Mouse (Mus musculus): Measurements from ENCODE around the gene Calhm4.
"Not testable (repeated sequence)": the region's sequence is repeated elsewhere in the genome, so short reads cannot be mapped to it uniquely, and the experiment has no call there.

The Calhm4 gene

DNA sequence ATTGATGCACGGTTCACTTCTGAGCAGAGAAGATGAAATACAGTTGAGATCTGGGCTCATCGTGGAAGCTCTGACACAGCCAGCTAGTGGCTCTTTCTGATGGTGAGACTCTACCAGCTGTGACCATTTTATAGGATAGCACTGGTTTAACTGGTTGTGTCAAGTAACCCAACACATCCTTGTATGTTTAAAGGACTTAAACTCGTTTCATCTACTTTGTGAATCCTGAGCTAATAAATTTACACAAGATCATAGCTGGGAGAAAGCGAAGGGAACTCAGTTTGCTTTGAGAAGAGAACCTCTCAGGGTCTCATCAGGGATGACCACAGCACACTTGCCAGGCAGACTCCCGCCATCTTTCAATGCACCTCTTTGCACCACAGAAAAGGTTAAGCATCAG, at the start of gene Calhm4:
Calhm4 (minus strand) TSS at position 101 of the 400 bp plus-strand sequence.
- no peak for DNase-seq (ENCODE audit: low spot score in 2 of 2)

DNA sequence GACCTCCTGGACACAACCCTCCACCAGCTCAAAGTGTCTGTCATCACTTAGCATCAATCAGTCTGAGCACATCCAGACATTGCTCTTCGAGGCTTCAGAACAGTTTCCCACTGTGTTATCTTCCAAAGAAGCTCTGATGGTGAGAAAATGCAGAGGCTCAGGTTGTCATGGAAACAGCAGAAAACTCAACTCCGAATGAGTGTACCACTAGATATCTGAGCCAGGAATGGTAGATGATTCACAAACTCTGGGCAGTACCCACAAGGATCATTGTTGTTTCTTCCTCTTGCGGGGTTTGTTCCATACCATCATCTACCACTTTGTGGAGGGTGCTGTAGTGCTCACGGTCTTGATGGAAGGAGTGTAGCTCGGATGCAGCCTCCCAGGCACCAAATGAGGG, 47.8 kb upstream of the Calhm4 start:
- DNase-seq (ENCODE audit: low spot score in 2 of 2) = no peak

DNA sequence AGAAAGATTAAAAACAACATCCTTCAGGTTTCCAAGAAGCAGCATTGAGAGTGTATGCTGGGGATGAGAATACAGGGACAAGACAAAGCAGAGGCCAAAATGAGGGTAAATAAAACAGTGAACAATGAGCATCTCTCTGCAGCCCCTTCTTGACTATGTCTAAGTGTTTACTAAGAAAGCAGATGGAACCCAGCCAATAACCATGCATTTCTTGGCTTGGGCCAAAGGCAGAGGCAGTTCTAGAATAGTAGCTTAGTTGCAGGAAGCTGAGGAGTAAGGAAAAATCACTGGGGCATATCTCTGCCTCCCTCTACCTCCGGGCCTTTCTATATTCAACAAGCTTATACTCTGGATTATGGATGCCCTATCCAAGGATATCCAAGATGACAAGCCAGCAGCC, 46.4 kb upstream of the Calhm4 start:
- no peak for DNase-seq (ENCODE audit: low spot score in 2 of 2)

DNA sequence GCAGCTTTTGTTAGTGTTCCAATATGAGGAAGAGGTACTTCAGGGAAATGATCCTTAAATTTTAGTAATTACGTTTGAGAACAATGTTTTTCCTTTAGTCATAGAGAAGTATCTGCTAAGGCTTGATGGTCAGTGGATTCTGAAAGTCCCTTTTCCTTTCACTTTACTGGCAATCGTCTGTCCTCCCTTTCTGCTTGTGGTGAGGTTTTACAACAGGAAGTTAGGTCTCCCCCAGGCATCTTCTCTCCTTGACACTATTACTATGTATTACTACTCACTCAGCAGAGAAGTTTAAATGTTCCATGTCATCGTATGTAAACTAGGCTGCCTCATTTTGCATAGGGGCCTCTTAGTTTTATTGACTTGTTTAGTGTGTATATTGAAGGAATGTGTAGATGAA, 45.4 kb upstream of the Calhm4 start:
- no peak for DNase-seq (ENCODE audit: low spot score in 2 of 2)

DNA sequence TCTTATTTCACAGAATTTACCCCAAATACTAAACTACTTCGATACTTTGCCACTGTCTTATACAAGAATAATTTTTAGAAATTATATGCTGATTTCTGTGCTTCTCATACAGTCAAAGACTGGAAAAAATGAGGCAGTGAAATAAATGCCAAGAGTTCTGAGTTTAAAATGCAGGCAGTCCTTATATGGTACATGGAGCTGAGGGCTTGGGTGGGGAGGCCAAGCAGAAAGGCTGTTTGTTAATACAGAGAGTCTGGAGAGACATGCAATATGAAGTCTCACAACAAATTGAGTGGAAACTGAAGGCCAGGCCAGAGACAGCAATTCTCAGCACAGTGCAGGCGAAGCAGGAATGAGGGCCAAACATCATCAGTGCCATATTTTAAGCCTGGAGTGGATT, 44.4 kb upstream of the Calhm4 start:
- DNase-seq (ENCODE audit: low spot score in 2 of 2) = no peak

DNA sequence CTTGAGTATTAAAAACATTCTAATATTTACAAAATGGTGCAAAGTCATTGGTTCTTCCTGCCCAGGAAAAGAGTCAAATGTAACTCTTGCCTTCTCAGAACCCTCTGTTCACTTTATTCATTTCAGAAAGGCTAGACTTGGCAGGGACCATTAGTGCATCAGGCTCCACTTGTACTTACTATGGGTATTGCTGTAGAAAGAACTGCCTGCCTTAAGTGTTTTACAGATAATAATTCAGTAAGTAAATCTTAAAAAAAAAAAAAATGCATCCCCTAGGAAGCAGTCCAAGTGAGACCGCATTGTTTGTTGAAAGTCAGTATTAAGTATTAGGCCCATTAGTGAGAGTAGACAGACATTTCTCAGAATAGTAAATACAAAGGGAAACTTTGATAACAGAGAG, 42.4 kb upstream of the Calhm4 start:
- DNase-seq (ENCODE audit: low spot score in 2 of 2) = no peak

DNA sequence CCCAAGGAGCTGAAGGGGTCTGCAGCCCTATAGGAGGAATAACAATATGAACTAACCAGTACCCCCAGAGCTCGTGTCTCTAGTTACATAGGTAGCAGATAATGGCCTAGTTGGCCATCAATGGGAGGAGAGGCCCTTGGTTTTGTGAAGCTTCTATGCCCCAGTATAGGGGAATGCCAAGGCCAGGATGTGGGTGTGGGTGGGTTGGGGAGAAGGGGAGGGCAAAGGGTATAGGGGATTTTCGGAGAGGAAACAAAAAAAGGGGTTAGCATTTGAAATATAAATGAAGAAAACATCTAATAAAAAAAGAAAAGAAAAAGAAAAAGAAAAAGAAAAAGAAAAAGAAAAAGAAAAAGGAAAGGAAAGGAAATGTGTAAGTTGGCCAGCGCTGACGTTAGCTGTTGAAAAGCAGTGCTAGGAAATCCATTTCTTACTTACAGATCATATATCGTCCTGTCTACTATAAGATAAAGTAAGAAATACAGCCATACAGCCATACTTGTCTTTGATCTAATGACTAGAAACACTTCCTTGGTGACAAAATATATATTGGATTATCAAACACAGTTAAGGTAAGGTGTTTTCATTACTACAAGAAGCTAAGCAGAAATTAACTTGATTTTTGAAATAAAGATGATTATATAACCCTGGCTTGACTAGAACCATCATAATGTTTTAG, 30.6 kb upstream of the Calhm4 start:
- no peak for DNase-seq (ENCODE audit: low spot score in 2 of 2)

DNA sequence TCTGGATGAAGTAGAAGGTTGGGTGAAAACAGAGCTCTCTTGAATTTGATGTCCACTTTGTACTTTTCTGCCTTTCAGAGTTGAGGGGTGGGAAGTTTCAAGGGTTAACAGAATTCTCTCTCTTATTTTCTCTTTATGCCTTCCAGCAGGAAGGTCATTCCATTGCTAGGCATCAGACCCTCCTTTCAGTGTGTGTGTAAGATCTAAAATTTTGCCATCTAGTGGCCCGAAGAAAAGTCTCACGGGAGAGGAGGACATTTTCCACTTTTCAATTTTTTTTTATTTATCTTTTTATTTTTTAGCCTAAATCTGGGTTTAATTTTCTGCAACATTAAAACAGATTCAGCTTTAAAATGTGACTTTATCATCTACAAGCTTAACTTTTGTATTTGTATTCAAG, 27.5 kb upstream of the Calhm4 start:
- no peak for DNase-seq (ENCODE audit: low spot score in 2 of 2)

DNA sequence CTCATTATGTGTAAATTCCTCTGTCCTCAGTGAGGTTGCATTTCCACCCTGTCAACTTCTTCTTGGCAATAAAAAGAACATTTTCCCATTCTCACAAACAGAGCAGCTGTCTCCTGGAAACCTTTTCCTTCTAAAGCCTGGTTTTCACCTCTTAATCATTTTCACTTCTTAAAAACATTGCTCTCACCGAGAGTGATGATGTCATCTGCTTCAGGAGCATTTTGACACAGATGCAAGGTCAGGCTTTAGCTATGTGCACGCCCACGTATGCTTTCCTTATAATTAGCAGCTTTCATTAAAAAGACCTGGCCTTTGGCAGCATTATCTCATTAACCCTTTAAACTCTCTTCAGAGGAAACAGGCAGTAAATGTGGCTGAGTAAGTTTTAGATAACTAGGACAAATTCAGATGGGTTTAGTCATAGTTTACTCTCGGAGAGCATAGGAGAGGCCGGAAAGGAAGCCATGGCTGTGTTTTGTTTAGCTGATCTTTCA, 26.9 kb upstream of the Calhm4 start:
- no peak for DNase-seq (ENCODE audit: low spot score in 2 of 2)

DNA sequence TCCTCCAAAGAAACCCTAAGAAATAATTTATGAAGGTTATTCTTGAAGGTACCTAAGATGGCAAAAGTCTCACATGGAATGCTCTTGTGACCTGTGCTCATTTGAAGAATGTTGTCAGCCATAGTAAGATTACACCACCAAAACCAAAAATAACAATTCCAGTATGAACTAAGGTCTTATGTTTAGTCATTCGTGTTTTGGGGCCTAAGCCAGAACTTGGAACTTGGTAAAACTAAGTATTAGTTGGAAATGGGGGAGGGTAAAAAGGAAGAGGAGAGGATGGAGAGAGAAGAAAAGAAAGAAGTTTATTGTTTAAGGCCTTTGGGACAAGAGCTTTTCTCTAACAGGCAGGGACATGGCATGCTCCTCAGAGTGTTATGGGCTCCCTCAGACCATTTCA, 25.5 kb upstream of the Calhm4 start:
- DNase-seq (ENCODE audit: low spot score in 2 of 2) = no peak

DNA sequence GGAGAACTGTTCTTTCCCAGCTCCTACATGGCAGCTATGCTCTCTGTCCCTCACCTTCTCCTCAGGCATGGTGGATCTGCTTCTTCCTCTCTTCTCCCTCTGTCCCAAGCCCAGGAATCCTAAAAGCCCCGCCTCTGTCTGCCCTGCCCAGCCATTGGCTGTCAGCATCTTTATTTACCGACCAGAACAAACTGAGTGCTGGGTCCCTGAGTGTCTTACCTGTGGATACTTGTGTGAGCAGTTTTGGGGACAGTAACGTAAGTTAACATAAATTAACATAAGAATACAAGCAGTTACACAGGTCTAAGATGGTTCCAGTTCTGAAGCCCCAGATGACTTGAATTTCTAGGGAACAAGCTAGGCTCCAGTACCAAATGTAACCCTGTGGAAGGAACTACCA, 22.5 kb upstream of the Calhm4 start:
- DNase-seq (ENCODE audit: low spot score in 2 of 2) = no peak

DNA sequence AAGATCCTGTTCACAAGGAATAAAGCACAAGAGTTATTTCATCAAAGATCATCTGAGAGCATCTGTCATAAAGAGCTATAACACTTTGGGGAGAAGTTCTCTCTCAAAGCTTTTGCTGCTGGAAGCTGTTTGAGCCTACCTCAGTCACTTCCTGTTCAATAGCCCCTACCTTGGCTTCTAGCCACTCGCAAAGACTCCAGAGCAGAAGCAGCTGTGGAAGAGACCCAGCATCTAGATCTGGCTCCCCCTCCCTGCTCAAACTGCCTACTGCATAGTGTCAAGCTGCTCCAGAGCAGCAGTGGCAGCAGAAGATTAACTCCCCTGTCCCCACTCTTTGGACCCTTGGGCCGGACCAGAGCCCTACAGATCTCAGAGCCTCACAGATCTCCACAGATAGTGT, 9.9 kb upstream of the Calhm4 start:
- no peak for DNase-seq (ENCODE audit: low spot score in 2 of 2)

DNA sequence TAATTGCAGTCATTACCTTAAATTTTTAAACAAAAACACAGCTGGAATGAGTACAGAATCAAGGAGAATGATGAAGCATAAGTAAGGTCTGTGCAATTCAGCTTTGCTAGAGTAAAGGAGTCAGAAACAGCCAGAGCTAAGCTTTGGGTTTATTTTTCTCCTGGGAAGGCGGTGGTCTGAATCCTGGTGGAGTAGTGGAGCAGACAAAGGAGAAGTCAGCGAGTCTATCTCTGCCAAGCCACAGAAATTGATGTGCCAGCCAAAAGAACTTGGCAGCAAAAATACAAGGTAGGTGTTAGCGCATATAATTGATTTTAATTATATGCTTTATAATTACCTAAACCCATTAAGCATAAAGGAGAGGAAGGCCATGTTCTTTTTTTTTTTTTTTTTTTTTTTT, 6.7 kb downstream of the Calhm4 start, which contains the start of gene Trappc3l:
Trappc3l (plus strand) TSS at position 197 of the 400 bp plus-strand sequence.
- no peak for DNase-seq (ENCODE audit: low spot score in 2 of 2)

DNA sequence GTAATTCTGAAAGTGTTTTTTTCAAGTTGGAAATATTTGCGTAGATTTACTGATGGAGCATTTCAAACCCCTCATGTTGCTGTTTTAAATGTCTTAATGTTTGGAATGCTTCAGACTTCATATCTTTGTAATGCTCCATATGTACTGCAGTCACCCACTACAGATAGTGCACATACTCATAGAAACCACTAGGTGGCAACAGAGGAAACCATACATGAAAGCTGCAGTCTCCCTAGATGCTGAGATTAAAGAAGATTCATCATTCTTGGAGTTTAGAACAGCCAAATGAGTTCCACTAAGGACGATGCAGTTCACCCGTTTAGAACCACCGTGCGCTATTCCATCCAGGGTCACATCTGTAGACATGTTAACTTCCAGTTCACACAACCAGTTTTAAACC, 7.5 kb downstream of the Calhm4 start:
- no peak for DNase-seq (ENCODE audit: low spot score in 2 of 2)

DNA sequence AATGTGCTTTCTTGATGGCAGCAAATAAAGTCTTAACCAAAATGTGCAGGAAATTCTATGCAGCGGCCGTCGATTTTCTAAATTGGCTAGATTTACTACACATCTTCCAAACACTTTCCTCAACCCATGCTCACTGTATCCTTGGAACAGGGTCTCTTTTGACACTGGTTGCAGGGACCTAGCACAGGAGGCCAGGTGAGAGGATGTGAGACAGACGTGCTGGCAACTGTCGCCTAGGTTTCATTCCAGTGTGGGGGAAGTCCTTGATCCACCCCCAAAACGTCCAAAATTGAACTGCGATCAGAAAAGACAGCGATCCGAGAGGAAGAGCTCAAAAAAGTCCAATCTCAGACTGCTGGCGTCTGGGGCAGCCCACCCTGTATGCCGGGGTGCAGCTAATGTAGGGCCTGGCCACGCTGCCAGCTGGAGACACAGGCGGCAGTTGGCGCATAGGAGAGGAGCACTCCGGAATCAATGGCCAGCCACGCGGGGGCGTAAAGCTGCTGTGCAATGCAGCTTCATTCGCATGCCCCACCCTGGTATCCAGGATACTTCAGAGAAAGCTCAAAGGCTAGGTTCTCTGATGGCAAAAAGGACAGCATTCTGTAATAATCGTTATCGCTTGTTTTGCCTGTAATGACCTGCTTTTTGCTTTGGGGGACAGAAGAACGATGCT, 10.3 kb downstream of the Calhm4 start:
- peak; percentile 51 to 59 for DNase-seq (ENCODE audit: low spot score in 2 of 2)

DNA sequence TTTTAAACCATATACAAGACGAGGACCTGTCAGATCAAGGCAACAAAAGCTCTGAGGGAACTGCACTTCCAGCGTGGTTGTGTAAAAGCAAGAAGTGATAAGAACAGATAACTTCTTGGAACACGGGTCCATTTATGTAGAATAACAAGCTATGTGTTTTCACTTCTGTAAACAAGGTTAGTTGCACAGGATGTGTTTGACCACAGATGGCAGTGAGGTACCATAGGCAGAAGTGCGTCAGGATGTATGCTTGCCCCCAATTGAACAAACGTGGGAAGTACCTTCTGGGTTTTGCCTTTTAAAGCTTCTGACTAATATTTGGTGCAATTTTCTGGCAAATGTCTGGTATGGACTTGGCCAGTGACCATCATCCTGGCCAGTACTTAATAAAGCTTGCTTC, 13.8 kb downstream of the Calhm4 start:
- DNase-seq (ENCODE audit: low spot score in 2 of 2) = no peak

DNA sequence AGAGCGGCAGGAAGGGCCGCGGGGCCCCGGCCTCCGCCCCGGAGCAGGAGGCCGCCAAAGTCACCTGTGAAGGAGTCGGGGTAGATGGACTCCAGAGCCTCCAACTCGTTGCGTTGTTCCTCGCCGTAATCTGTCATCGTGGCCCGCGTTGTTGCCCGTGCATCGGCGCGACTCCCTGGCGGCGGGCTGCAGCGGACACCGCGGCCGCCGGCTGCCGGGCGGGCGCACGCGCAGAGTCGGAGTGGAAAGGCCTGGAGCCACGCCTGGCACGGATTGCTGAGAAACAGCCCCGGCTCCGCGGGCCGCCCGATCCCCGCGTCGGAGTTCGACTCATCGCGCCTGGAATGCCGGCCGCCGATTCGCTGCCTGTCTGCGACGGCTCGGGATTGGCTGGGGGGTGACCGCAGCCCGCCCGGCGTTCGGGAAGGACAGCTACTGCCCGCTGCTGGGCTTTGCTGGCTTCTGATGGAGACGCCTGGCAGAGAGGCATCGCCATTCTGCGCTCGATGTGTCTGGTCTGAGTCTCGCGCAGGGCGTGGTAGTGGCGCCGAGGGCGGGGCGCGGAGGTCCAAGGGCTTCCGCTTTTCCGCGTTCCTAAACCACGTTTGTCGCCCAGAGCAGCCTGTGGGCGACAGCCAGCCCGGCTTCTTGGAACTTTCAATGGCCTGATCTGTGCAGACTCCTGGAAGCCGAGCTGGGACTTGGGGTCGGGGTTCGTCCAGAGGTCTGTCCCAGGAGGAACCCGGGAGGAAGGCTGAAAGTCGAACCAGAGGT, 24.6 kb downstream of the Calhm4 start, which contains the start of gene Rwdd1:
Rwdd1 (minus strand) TSS at position 323 of the 774 bp plus-strand sequence.
- peak; percentile 95 to 97 for DNase-seq (ENCODE audit: low spot score in 2 of 2)

DNA sequence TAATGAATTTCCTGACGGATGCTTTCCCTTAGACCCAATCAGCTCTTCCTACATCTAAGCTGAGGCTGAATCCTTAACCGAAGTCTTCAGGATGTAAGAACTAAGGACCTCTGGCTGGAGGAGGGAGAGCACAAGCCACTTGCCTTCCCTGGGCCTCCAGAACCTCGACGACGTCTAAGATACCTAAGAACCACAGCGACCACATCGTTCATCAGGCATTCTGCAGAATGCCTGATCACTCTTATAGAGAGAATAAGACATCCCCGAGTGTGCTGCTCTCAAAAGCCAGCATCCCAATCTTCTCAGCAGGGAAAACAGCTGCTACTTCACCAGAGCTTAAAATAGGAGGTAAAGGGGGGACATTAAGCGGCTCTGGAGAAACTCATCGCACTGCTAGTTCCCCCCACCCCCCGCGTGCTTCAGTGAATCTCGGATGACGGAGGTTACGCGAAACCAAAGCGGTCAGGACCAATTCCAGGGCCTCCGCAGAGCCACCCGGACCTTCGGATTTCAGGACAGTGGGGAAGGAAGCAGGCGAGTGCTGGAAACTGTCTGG, 25.3 kb downstream of the Calhm4 start:
- DNase-seq (ENCODE audit: low spot score in 2 of 2) = no peak

DNA sequence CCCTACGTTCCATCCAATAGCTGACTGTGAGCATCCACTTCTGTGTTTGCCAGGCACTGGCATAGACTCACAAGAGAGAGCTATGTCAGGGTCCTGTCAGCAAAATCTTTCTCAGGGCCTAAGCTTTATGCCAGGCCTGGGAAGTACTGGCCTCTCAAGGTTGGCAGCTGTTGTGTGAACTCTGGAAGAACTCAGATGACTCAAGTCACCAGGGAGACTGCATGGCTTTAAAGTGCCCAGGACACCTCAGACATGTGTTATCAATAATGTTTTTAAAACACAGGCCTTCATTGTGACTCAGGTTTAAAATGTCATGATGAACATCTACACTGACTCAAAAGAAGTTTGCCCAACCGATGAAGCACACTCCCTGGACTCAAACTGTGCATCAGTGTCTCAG, 30.9 kb downstream of the Calhm4 start:
- DNase-seq (ENCODE audit: low spot score in 2 of 2) = no peak

DNA sequence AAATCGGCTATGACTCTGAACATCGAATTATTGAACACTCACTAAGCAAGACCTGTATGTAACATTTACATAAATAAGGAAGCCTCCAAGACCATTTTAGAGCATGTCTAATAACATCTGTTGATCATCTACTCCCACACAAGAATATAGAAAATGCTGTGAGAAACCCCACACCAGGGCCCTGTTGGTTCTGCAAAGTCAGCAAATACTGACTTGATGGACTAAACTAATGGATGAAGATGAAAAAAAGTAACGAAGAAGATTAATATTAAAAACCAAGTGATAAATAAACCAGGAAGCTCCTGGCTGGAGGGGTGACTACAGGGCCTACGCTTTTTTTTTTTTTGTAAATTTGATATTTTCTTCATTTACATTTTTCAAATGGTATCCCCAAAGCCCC, 31.5 kb downstream of the Calhm4 start:
- DNase-seq (ENCODE audit: low spot score in 2 of 2) = no peak

DNA sequence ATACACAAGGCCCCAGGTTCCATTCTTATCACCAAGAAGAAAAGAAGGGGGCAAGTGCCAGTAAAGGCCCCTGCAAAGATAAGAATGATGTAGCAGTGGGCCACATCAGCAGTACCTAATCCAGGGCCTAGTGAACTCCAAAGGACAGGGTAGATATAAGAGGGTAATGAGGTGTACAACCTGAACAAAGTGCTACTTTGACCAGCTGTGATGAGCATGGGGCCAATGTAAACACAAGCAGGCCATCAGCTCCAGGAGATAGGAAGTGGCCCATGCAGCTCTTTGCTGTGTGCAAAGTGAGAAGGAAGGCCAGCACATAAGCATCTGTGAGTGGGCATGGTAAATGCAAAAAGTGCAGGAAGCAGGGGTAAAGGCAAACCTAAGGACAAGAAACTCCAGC, 45.7 kb downstream of the Calhm4 start:
- no peak for DNase-seq (ENCODE audit: low spot score in 2 of 2)

DNA sequence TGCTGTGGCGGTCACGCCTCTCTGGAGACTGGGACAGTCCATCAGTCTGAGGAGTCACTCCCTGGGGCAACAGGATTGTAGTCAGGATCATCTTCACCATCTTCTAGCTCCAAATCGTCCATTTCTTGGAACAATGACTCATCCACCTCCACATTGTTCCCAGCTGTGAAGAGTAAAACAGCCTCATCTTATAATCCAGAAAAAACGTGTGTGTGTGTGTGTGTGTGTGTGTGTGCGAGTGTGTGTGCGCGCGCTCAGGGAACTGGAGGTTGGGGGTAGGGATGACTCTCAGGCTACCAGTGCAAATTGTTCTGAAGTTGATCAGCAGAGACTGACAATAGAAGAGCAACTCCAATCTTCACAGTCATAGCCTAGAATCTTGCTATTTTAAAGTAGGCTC, 47.4 kb downstream of the Calhm4 start:
- not testable (repeated sequence) for DNase-seq (ENCODE audit: low spot score in 2 of 2)
